Mouse (Mus musculus): ENCODE results near the gene Cbfa2t2. TPM values are rescaled to one million over a fixed set of nuclear protein-coding genes. Genes with fewer than 3 reads are reported as not detected.

Gene Cbfa2t2
- polyA plus RNA-seq, 1 experiment from 2014 or later: 32.1 TPM

DNA sequence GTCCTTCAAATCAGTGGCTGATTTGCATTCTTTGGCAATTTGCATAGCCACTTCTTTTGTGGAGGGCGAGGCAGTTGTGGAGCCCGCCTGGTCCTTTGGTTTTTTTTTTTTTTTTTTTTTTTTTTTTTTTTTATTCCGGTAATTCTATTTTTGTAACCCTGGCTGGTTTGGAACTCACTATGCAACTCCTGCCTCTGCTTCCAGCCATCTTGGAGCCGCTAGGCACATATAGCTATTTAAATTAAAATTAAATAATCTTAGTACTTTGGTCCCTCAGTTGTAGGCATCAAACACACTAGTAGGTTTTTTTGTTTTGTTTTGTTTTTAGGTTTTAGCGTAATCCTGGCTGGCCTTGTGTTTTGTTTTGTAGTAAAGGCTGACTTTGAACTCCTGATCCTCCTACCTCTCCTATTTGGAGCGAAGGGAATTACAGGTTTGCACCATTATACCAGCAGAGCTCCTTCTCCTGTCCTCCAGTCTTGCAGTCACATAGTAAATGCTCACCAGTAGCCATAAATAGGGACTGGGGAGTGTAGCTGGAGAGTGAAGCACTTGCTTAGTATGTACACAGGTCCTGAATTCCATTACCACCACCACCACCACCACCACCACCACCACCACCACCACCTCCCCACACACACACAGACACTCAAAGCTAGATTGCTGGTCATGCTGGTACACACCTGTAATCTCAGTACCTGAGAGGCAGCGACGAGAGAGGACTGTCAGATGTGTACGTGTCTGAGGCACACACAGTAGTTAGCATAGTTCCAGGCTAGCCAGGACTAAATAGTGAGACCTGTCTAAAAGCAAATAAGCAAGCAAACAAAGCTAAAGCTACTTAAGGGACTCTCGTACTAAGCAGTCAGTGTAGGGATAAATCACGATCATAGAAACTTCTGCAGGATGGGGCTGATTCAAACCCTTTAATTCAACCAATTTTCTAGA is 9.1 kb upstream of the Cbfa2t2 start:
- no peaks in the 10 kb centered on the region for H3K27me3 ChIP-seq (replicated peaks)
- no peak overlapping the region for H3K9ac ChIP-seq
- H3K27ac ChIP-seq: peak overlapping the region; percentile 75
- H3K4me2 ChIP-seq: peak overlapping the region; percentile 64
- peaks cover 10% of the 10 kb centered on the region for H3K4me1 ChIP-seq
- WGBS: 54% methylated on average over 11 of the region's 11 CpGs
- no peaks in the 10 kb centered on the region for H3K9me3 ChIP-seq
- ATAC-seq (ENCODE audit: insufficient read depth, low FRiP score, low read depth): peak; percentile 18; the same call in 1 of the 2 replicates
- H3K4me3 ChIP-seq (replicated peaks): peak overlapping the region; percentile 38
- H3K36me3 ChIP-seq: no peaks in the 10 kb centered on the region

DNA sequence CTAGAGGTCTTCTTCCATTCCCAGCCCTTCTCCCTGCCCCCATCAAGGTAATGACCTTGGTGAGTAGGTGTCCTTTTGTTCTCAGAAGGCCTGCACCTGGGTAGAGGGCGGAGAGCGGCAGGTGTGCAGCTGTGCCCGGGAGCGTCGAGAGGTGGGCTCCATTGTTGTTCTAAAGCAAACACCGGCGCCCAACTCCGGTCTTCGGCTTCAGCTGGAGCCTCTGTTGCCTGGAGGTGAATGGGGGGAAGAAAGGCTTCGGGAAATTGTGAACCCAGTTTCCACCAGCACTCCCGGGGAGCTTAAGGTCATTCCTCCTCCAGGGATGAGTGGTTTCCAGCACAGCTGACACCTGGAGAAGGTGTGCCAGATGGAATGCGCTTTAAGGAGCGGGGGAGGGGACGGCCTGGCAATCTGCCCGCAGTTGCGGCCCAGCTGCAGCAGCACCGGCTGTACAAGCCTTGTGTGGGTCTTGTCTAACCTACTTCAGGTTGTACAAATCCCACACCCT is 8.4 kb upstream of the Cbfa2t2 start:
- Histone ChIP-seq H3K27ac (peak overlapping the region; percentile 75), H3K4me2 (peak overlapping the region; percentile 46), H3K36me3 (no peaks in the 10 kb centered on the region), H3K4me3 (replicated peaks) (peak overlapping the region; percentile 2), H3K9me3 (no peaks in the 10 kb centered on the region), H3K9ac (no peak overlapping the region; the same call in 1 of the 2 replicates), H3K4me1 (peaks cover 10% of the 10 kb centered on the region), H3K27me3 (replicated peaks) (no peaks in the 10 kb centered on the region)
- peak; percentile 84 for ATAC-seq (ENCODE audit: insufficient read depth, low FRiP score, low read depth)
- WGBS: 23% methylated on average over 17 of the region's 17 CpGs

DNA sequence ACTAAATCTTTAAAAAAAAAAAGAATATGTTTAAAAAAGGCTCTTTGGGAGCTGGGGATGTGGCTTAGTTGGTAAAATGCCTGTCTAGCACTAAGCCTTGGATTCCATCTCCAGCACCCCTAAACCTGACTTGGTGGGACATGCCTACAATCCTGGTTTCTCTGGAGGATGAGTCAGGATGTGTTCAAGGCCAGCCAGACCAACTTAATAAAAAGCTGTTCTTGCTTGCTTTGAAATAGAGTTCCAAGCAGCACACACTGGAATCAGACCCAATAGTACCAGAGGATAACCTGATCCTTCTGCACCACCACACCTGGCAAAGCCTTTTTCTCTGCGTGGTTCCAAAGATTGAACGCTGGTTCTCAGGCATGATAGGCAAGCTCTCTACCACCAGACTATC is 5.7 kb upstream of the Cbfa2t2 start:
- Histone ChIP-seq H3K9me3 (no peaks in the 10 kb centered on the region), H3K4me1 (peaks cover 11% of the 10 kb centered on the region), H3K27ac (no peak overlapping the region), H3K27me3 (replicated peaks) (no peaks in the 10 kb centered on the region), H3K36me3 (no peaks in the 10 kb centered on the region), H3K4me3 (replicated peaks) (no peak overlapping the region), H3K9ac (no peak overlapping the region), H3K4me2 (no peak overlapping the region)
- 95% methylated on average over 2 of the region's 2 CpGs for whole genome bisulfite sequencing
- ATAC-seq (ENCODE audit: insufficient read depth, low FRiP score, low read depth): no peak

DNA sequence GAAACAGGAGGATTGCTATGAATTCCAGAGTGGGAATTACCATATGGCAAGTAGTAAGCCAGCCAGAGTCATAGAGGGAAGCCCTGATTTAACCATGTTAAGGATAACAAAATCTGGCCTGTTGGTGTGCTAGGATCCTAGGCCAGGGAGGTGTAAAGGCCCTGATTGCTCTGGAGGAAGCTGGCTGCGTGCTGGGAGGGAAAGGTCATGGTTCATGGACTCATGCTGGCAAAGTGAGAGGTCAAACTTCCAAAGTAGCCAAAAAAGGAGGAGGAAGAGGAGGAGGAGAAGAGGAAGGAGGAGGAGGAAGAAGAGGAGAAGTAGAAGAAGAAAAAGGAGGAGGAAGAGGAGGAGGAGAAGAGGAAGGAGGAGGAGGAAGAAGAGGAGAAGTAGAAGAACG is 3.6 kb upstream of the Cbfa2t2 start:
- no peaks in the 10 kb centered on the region for H3K9me3 ChIP-seq

DNA sequence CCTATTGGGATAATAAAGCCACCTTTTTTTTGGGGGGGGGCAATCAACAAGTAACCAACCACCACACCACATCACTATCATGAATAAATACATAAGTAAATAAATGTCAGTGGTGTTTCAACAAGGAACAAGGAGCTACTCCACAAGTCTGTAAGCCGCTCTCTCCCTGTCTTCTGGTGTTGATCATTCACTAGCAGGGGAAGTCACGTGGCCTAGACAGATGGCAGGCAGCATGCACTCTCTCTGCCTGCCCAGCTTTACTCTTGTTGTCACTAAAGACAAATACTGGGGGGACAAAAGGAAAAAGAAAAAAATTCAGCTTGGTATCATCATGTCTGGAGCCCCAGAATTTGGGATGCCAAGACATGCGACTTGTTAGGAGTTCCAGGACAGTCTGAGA is 2.9 kb upstream of the Cbfa2t2 start:
- no peaks in the 10 kb centered on the region for H3K27me3 ChIP-seq (replicated peaks)
- peaks cover 4% of the 10 kb centered on the region; the same call in 1 of the 2 replicates for H3K4me1 ChIP-seq
- no peak for ATAC-seq (ENCODE audit: insufficient read depth, low FRiP score, low read depth)
- H3K4me3 ChIP-seq (replicated peaks): no peak overlapping the region
- H3K4me2 ChIP-seq: no peak overlapping the region
- H3K9ac ChIP-seq: no peak overlapping the region
- 46% methylated on average over 3 of the region's 3 CpGs for WGBS
- no peaks in the 10 kb centered on the region for H3K9me3 ChIP-seq
- H3K36me3 ChIP-seq: no peaks in the 10 kb centered on the region
- H3K27ac ChIP-seq: no peak overlapping the region

More for the DNA sequence above, 3.6 kb upstream of the Cbfa2t2 start:
- H3K27me3 ChIP-seq (replicated peaks): no peaks in the 10 kb centered on the region
- no peak overlapping the region for H3K27ac ChIP-seq
- WGBS: 63% methylated on average over 2 of the region's 2 CpGs
- no peak overlapping the region for H3K9ac ChIP-seq
- no peaks in the 10 kb centered on the region for H3K36me3 ChIP-seq
- ATAC-seq (ENCODE audit: insufficient read depth, low FRiP score, low read depth): no peak
- no peak overlapping the region for H3K4me2 ChIP-seq
- H3K4me3 ChIP-seq (replicated peaks): no peak overlapping the region
- H3K4me1 ChIP-seq: peaks cover 10% of the 10 kb centered on the region

DNA sequence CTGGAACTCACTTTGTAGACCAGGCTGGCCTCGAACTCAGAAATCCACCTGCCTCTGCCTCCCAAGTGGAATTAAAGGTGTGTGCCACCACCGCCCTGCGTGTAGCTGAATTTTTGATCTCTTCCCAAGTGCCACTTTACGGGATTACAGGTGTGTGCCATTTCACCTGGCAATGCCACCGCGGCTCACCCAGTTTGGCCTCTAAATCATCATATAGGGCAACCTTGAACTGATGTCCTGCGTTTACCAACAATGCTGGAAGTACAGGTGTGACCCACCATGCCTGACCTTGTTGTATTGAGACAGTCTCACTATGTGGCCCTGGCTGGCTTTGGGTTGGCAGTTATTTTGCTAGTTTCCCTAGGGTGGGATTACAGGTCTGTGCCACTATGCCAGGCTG is 1.6 kb upstream of the Cbfa2t2 start:
- 96% methylated on average over 7 of the region's 7 CpGs for WGBS
- no peaks in the 10 kb centered on the region for H3K27me3 ChIP-seq (replicated peaks)
- no peaks in the 10 kb centered on the region for H3K36me3 ChIP-seq

DNA sequence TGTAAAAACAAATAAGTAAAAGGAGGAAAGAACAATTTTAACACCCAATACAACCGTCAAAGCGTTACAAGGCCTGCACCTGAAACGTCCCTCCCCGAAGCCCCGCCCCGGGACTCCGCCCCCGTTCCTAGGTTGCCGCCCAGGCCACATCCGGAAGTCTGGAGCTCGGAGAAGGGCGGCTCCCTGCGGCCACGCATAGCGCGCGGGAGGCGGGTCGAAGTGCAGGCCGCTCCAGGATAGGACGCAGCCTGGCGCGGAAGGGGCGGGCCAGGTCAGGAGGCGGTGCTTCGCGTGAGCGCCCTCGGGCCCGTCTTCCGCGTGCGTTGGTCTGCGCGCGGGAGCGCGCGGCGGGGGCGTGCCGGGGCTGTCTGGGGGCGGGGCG is 214 bp upstream of the Cbfa2t2 start:
- no peaks in the 10 kb centered on the region for H3K36me3 ChIP-seq
- H3K9ac ChIP-seq: no peak overlapping the region
- WGBS: 0% methylated on average over 27 of the region's 44 CpGs
- H3K27me3 ChIP-seq (replicated peaks): no peaks in the 10 kb centered on the region
- H3K9me3 ChIP-seq: no peaks in the 10 kb centered on the region
- H3K4me2 ChIP-seq: peak overlapping the region; percentile 48
- peak overlapping the region; percentile 99 for H3K4me3 ChIP-seq (replicated peaks)
- H3K4me1 ChIP-seq: peaks cover 9% of the 10 kb centered on the region; the same call in 1 of the 2 replicates
- peak overlapping the region; percentile 94 for H3K27ac ChIP-seq
- peak; percentile 100 for ATAC-seq (ENCODE audit: insufficient read depth, low FRiP score, low read depth)

More for the DNA sequence above, 1.6 kb upstream of the Cbfa2t2 start:
- Histone ChIP-seq H3K27ac (no peak overlapping the region), H3K4me3 (replicated peaks) (no peak overlapping the region), H3K4me1 (peaks cover 8% of the 10 kb centered on the region; the same call in 1 of the 2 replicates), H3K9ac (no peak overlapping the region), H3K4me2 (no peak overlapping the region), H3K9me3 (no peaks in the 10 kb centered on the region)
- no peak for ATAC-seq (ENCODE audit: insufficient read depth, low FRiP score, low read depth)

DNA sequence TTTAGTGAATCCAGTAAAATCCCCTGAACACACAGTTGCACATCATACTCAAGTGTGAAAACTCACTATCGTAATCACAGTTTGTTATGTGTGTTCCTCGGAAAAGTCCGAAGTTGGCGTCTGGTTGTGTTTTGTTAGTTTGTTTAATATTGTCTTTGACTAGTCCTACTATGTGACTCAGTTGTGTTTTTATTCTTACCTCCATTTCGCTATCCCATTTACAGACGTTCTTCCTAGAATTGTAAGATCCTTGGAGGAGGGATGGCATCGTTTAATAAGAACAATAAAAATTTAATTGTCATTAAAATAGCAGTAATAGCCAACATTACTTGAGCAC is 878 bp downstream of the Cbfa2t2 start:
- ATAC-seq (ENCODE audit: insufficient read depth, low FRiP score, low read depth): no peak
- Histone ChIP-seq H3K36me3 (no peaks in the 10 kb centered on the region), H3K4me3 (replicated peaks) (peak overlapping the region; percentile 99), H3K27ac (peak overlapping the region; percentile 94; the same call in 1 of the 2 replicates), H3K27me3 (replicated peaks) (no peaks in the 10 kb centered on the region), H3K9me3 (no peaks in the 10 kb centered on the region), H3K4me2 (peak overlapping the region; percentile 52), H3K4me1 (peaks cover 9% of the 10 kb centered on the region; the same call in 1 of the 2 replicates), H3K9ac (peak overlapping the region; percentile 98)
- 12% methylated on average over 7 of the region's 7 CpGs for WGBS

DNA sequence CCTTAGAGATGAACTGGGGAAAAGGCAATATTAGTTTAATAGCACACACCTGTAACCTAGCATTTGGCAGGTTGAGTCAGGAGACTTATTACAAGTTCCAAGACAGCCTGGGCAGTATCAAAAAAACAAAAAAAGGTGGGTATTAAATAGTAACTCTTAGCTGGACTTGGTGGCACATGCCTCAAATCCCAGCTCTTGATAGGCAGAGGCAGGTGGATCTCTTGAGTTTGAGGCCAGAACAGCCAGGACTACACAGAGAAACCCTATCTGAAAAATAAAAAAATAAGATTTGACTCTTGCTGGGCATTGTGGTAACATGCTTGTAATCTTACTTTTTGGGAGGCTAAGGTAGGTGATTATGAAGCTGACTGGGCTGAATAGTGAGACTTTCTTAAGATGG is 4.2 kb downstream of the Cbfa2t2 start:
- H3K36me3 ChIP-seq: no peaks in the 10 kb centered on the region
- H3K4me2 ChIP-seq: no peak overlapping the region
- no peak for ATAC-seq (ENCODE audit: insufficient read depth, low FRiP score, low read depth)
- H3K9me3 ChIP-seq: no peaks in the 10 kb centered on the region
- no peak overlapping the region for H3K27ac ChIP-seq
- H3K4me3 ChIP-seq (replicated peaks): no peak overlapping the region
- H3K9ac ChIP-seq: no peak overlapping the region
- H3K4me1 ChIP-seq: peaks cover 9% of the 10 kb centered on the region; the same call in 1 of the 2 replicates
- no peaks in the 10 kb centered on the region for H3K27me3 ChIP-seq (replicated peaks)

DNA sequence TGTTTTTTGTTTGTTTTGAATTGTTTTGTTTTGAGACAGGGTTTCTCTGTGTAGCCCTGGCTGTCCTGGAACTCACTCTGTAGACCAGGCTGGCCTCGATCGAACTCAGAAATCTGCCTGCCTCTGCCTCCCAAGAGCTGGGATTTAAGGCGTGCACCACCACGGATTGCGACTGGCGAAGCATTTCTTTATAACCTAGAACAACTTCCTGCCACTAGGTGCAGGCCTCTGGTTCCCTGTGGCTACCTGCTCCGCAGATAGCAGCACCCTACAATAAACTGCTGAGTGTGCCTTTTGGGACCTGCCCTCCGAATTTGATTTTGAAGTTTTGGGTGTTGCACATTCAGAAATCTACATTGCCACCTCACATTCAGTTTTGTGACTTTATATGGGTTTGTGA is 11.5 kb downstream of the Cbfa2t2 start:
- Histone ChIP-seq H3K4me1 (no peaks in the 10 kb centered on the region), H3K27ac (no peak overlapping the region), H3K9ac (no peak overlapping the region), H3K4me2 (no peak overlapping the region), H3K9me3 (no peaks in the 10 kb centered on the region), H3K4me3 (replicated peaks) (no peak overlapping the region), H3K27me3 (replicated peaks) (no peaks in the 10 kb centered on the region), H3K36me3 (no peaks in the 10 kb centered on the region; the same call in 1 of the 2 replicates)
- WGBS: 98% methylated on average over 8 of the region's 8 CpGs
- no peak for ATAC-seq (ENCODE audit: insufficient read depth, low FRiP score, low read depth)

DNA sequence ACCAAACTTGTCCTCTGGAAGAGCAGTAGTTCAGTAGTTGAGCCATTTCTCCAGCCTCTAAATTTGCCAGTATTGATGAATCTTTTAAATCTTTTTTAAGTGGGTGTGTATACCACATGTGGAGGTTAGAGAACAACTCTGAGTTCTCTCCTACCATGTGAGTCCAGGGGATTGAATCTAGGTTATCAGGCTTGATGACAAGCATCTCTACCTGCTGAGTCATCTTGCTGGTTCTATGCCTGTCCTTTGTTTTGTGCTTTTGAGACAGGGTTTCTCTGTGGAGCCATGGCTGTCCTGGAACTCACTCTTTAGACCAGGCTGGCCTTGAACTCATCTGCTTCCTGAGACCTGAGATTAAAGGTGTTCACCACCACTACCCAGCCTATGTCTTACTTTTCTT is 12.4 kb downstream of the Cbfa2t2 start:
- Histone ChIP-seq H3K27ac (no peak overlapping the region), H3K9me3 (no peaks in the 10 kb centered on the region), H3K4me1 (no peaks in the 10 kb centered on the region), H3K36me3 (no peaks in the 10 kb centered on the region; the same call in 1 of the 2 replicates), H3K27me3 (replicated peaks) (no peaks in the 10 kb centered on the region), H3K4me3 (replicated peaks) (no peak overlapping the region), H3K9ac (no peak overlapping the region), H3K4me2 (no peak overlapping the region)
- no peak for ATAC-seq (ENCODE audit: insufficient read depth, low FRiP score, low read depth)

DNA sequence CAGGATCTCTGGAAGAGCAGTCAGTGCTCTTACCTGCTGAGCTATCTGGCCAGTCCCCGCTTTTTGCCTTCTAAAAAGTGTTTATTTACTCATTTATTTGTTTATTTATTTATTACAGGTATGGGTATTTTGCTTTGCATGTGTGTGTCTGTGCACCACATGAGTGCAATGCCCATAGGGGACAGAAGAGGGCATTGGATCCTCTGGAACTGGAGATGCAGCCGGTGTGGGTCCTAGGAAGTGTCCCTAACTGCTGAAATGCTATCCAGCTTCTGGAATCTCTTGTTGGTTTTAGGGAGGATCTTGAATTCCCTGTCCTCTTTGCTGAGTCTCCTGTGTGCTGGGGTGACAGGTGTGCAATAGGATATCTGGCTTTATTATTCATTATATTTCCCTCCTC is 16.7 kb downstream of the Cbfa2t2 start:
- no peak for ATAC-seq (ENCODE audit: insufficient read depth, low FRiP score, low read depth)
- no peak overlapping the region for H3K4me2 ChIP-seq
- H3K36me3 ChIP-seq: no peaks in the 10 kb centered on the region; the same call in 1 of the 2 replicates
- peaks cover 14% of the 10 kb centered on the region; the same call in 1 of the 2 replicates for H3K4me1 ChIP-seq
- H3K9me3 ChIP-seq: no peaks in the 10 kb centered on the region
- H3K9ac ChIP-seq: no peak overlapping the region
- H3K4me3 ChIP-seq (replicated peaks): no peak overlapping the region
- WGBS: 95% methylated on average over 2 of the region's 2 CpGs
- no peaks in the 10 kb centered on the region for H3K27me3 ChIP-seq (replicated peaks)
- no peak overlapping the region for H3K27ac ChIP-seq

Data from stomach, embryonic 15.5 days (tissue).